Mouse (Mus musculus) testis, adult 2 months (tissue): ENCODE measurements around the gene Hic2. TPM values are rescaled to one million over a fixed set of nuclear protein-coding genes. Genes with fewer than 3 reads are reported as not detected.

Source experiments
- H3K27ac ChIP-seq: fragments of 200-500 bp; 2 replicates; pipeline ENCODE4 v1.5.1; 2012; ENCODE audit warnings: low read depth, low read length; ENCODE audit not compliant: control insufficient read depth, insufficient read depth
- H3K27me3 ChIP-seq: fragments of 200-500 bp; 2 replicates; pipeline ENCODE4 v1.6.1; 2012; ENCODE audit warnings: mild to moderate bottlenecking, low read length, moderate library complexity; ENCODE audit not compliant: control insufficient read depth, insufficient read depth
- H3K36me3 ChIP-seq: fragments of 200-500 bp; 2 replicates; pipeline ENCODE4 v1.6.1; 2012; ENCODE audit warnings: mild to moderate bottlenecking, low read length; ENCODE audit not compliant: control insufficient read depth, insufficient read depth
- H3K4me1 ChIP-seq: fragments of 200-500 bp; 2 replicates; pipeline ENCODE4 v1.6.1; 2012; ENCODE audit warnings: low read length; ENCODE audit not compliant: control insufficient read depth, insufficient read depth
- H3K4me3 ChIP-seq: fragments of 200-500 bp; 2 replicates; pipeline ENCODE4 v1.5.1; 2012; ENCODE audit warnings: low read depth, mild to moderate bottlenecking, low read length, moderate library complexity, mixed read lengths; ENCODE audit not compliant: control insufficient read depth
- CTCF ChIP-seq: fragments of 200-500 bp; IDR thresholded peaks from 2 replicates; pipeline ENCODE4 v1.5.1; 2012; ENCODE audit warnings: low read depth, mild to moderate bottlenecking, inconsistent platforms, low read length, moderate library complexity; ENCODE audit not compliant: control insufficient read depth, insufficient read depth, insufficient replicate concordance
- POLR2A ChIP-seq: fragments of 200-500 bp; IDR thresholded peaks from 2 replicates; pipeline ENCODE4 v1.6.1; 2012; ENCODE audit warnings: low read depth, mild to moderate bottlenecking, inconsistent platforms, low read length, moderate library complexity; ENCODE audit not compliant: control insufficient read depth
- polyA plus RNA-seq: library from polyadenylated mRNA; depleted of rRNA; stranded (reverse); fragments of >200 nt; gene quantifications from 2 replicates; pipeline ENCODE4 v1.2.3, GENCODE M21; 2012

Gene Hic2
- polyA plus RNA-seq, 1 experiment = 4.1 TPM

DNA sequence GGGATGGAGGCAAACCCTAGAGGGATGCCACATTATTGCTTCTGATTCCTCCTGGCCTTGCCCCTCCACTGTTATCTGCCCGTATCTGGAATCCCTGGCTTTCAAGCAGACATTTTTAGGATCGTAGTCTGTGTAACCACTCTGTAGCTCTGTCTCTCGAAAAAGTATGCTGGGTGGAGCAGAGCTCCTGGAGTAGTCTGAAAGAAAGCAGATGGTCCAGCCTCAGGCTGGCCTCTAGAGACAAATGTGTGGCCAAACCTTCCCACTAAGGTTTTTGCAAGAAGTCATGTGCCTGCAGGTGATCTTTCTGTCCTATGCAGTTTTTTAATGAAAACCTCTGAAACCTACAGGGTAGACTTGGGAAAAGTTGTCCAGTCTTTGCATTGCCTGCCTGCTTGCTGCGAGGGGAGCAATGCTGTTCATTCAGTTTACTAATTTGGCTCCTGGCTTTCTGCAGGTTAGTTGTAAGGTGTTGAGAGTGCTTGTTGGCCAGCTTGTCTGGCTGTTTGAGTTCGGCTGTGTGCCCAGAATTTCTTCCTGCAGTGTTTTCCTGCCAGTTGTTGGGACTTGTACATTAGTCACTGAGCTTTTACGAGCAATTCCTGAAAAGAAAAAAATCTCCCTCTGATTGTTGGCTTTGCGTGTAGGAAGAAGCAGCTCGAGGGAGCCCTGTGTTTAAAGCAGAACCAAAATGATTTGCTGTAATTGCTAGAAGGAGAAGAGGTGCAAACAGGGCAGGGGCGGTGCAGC lies 1.7 kb downstream of the Hic2 start:
- no peak overlapping the region for H3K4me3 ChIP-seq
- H3K27me3 ChIP-seq = no peaks in the 10 kb centered on the region
- TF ChIP-seq POLR2A = no peak
- TF ChIP-seq CTCF = no peak
- H3K27ac ChIP-seq = no peak overlapping the region; the same call in 1 of the 2 replicates
- H3K36me3 ChIP-seq = no peaks in the 10 kb centered on the region
- peaks cover 13% of the 10 kb centered on the region for H3K4me1 ChIP-seq

- Histone ChIP-seq H3K4me1 (peaks cover 13% of the 10 kb centered on the region), H3K36me3 (no peaks in the 10 kb centered on the region), H3K27ac (no peak overlapping the region), H3K4me3 (no peak overlapping the region), H3K27me3 (no peaks in the 10 kb centered on the region)
- TF ChIP-seq POLR2A (no peak), CTCF (no peak)
Measured at GRCm38 (mm10) chr16:17237634-17238033, 4.3 kb downstream of the Hic2 start.

- H3K27me3 ChIP-seq = no peaks in the 10 kb centered on the region
- no peak for TF ChIP-seq POLR2A
- TF ChIP-seq CTCF = no peak
- H3K4me3 ChIP-seq = no peak overlapping the region
- no peak overlapping the region for H3K27ac ChIP-seq
- no peaks in the 10 kb centered on the region for H3K36me3 ChIP-seq
- peaks cover 6% of the 10 kb centered on the region for H3K4me1 ChIP-seq
Measured at GRCm38 (mm10) chr16:17239409-17239808, 6.0 kb downstream of the Hic2 start.

GRCm38 (mm10) chr16:17243731-17244130 lies 10.4 kb downstream of the Hic2 start:
- TF ChIP-seq CTCF (no peak), POLR2A (no peak)
- Histone ChIP-seq H3K27me3 (no peaks in the 10 kb centered on the region), H3K4me3 (no peak overlapping the region), H3K27ac (no peak overlapping the region), H3K4me1 (no peaks in the 10 kb centered on the region), H3K36me3 (no peaks in the 10 kb centered on the region)

- Histone ChIP-seq H3K36me3 (no peaks in the 10 kb centered on the region), H3K27ac (no peak overlapping the region), H3K4me3 (no peak overlapping the region), H3K4me1 (no peaks in the 10 kb centered on the region), H3K27me3 (no peaks in the 10 kb centered on the region)
- TF ChIP-seq POLR2A (no peak), CTCF (no peak)
Measured at GRCm38 (mm10) chr16:17244996-17245395, 11.6 kb downstream of the Hic2 start.

DNA sequence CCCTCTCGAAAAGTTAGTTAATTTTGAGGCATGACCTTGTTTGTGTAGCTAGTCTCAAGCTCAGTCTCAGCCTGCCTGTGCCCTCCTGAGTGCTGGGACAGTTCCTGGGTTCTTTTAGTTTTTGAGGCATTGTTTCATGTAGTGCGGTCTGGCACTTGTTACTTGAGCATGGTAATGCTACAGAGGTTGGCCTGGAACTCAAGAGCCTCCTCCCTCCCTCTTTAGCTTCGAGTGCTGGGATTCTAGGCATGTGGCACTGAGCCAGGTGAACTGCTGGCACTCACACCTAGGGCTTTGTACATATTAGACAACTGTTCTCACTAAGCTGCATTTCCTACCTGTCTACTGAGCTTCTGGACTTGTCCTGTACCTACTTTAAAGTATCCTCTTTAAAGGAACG lies 14.4 kb downstream of the Hic2 start:
- Histone ChIP-seq H3K4me1 (no peaks in the 10 kb centered on the region), H3K27me3 (no peaks in the 10 kb centered on the region), H3K36me3 (no peaks in the 10 kb centered on the region), H3K27ac (no peak overlapping the region), H3K4me3 (no peak overlapping the region)
- TF ChIP-seq POLR2A = no peak
- TF ChIP-seq CTCF = no peak

DNA sequence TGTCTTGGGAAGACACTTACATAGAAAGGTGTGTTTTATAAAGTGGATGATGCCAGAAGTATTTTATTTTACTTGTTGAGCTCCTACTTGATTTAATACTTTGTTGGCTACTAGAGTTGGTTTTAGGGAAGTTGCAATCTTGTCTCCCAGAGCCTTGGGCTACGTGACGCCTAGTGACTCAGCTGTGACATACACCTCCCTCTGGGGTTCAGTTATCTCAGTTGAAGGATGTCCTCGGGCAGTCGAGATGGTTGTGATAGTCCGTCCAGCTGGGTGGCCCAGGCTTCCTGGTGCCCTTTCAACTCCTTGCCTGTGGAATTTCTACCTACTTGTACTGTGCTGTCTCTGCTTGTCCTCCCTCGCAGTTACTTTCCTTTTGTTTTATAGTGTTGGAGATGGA lies 15.8 kb downstream of the Hic2 start:
- Histone ChIP-seq H3K4me1 (peaks cover 3% of the 10 kb centered on the region), H3K27me3 (no peaks in the 10 kb centered on the region), H3K27ac (no peak overlapping the region), H3K36me3 (no peaks in the 10 kb centered on the region), H3K4me3 (no peak overlapping the region)
- no peak for TF ChIP-seq POLR2A
- no peak for TF ChIP-seq CTCF
